9 mouse cellular contexts compared by ENCODE assay signal in genomic region chr8:46502333-46503071, GRCm38 (mm10). TPM values are rescaled to one million over a fixed set of nuclear protein-coding genes. Genes with fewer than 3 reads are reported as not detected.
A peak's percentile ranks its signal among the peaks of the same experiment; 100 is the strongest.
DNase-seq lines count a peak whose midpoint lies in the region; ATAC-seq lines count a peak whose summit lies in the region.
"Had no signal": no experiment of that assay in that cellular context is flagged by ENCODE, and none has a peak within 500 bp of the region (broad histone marks: within the 10 kb centered on the region; RNA-seq: fewer than 3 reads in every experiment).

No protein-coding gene starts in this region.

- H3K27me3 ChIP-seq in kidney, embryonic 14.5 days (ENCODE audit: control insufficient read depth, insufficient read depth, low read length), result no peaks in the 10 kb centered on the region
- H3K27me3 ChIP-seq in forebrain, embryonic 10.5 days (ENCODE audit: poor library complexity, severe bottlenecking), result no peaks in the 10 kb centered on the region
- H3K27me3 ChIP-seq in neural tube, embryonic 14.5 days (ENCODE audit: control insufficient read depth, insufficient read depth, low read length), result no peaks in the 10 kb centered on the region

- no peak for ATAC-seq in kidney, embryonic 14.5 days (ENCODE audit: low FRiP score, low TSS enrichment)
- ATAC-seq in neural tube, embryonic 14.5 days (ENCODE audit: low read depth), result no peak

- H3K4me1 ChIP-seq in kidney, embryonic 14.5 days (ENCODE audit: control insufficient read depth, insufficient read depth, low read length), result peaks cover 4% of the 10 kb centered on the region; the same call in 1 of the 2 replicates
- peaks cover 28% of the 10 kb centered on the region for H3K4me1 ChIP-seq in forebrain, embryonic 10.5 days
- no peaks in the 10 kb centered on the region for H3K4me1 ChIP-seq in neural tube, embryonic 14.5 days (ENCODE audit: control insufficient read depth, insufficient read depth, low read length)

- no peaks in the 10 kb centered on the region for H3K36me3 ChIP-seq in kidney, embryonic 14.5 days (ENCODE audit: control insufficient read depth, insufficient read depth, low read length)
- H3K36me3 ChIP-seq in forebrain, embryonic 10.5 days (replicated peaks), result no peaks in the 10 kb centered on the region
- H3K36me3 ChIP-seq in neural tube, embryonic 14.5 days (ENCODE audit: control insufficient read depth, insufficient read depth, low read length), result no peaks in the 10 kb centered on the region

- peak overlapping the region; percentile 37 for H3K4me2 ChIP-seq in kidney, embryonic 14.5 days (replicated peaks; ENCODE audit: low read depth, low read length)
- peak overlapping the region; percentile 36 for H3K4me2 ChIP-seq in neural tube, embryonic 14.5 days (ENCODE audit: low read depth, low read length)

- H3K27ac ChIP-seq in kidney, embryonic 14.5 days (ENCODE audit: low read depth, low read length), result no peak overlapping the region
- no peak overlapping the region for H3K27ac ChIP-seq in forebrain, embryonic 10.5 days
- H3K27ac ChIP-seq in neural tube, embryonic 14.5 days (ENCODE audit: low read depth, low read length), result no peak overlapping the region

- H3K9ac ChIP-seq in kidney, embryonic 14.5 days (ENCODE audit: low read depth, low read length), result peak overlapping the region; percentile 38; the same call in 1 of the 2 replicates
- H3K9ac ChIP-seq in neural tube, embryonic 14.5 days (replicated peaks; ENCODE audit: low read depth, low read length), result no peak overlapping the region; the same call in 1 of the 2 replicates

- H3K9me3 ChIP-seq in kidney, embryonic 14.5 days (ENCODE audit: control insufficient read depth, low read length), result no peaks in the 10 kb centered on the region
- no peaks in the 10 kb centered on the region for H3K9me3 ChIP-seq in forebrain, embryonic 10.5 days
- no peaks in the 10 kb centered on the region for H3K9me3 ChIP-seq in neural tube, embryonic 14.5 days (ENCODE audit: control insufficient read depth, low read length)

- DNase-seq in kidney, postnatal 36 days, result no peak
- no peak for DNase-seq in forebrain, embryonic 10.5 days (ENCODE audit: extremely low spot score, low spot score)
- peak; percentile 44 for DNase-seq in kidney, postnatal 10 days
- DNase-seq in urinary bladder, postnatal 14 days (ENCODE audit: low spot score), result no peak
- DNase-seq in testis, postnatal 14 days (ENCODE audit: low spot score), result no peak
- no peak for DNase-seq in adrenal gland, adult 18-20 months (ENCODE audit: low spot score in 2 of 2)
- DNase-seq: cerebellum, adult 9-11 months had no signal

- WGBS in kidney, embryonic 14.5 days, result 31% methylated on average over 19 of the region's 19 CpGs
- WGBS in forebrain, embryonic 10.5 days, result 26% methylated on average over 19 of the region's 19 CpGs
- WGBS in neural tube, embryonic 14.5 days, result 24% methylated on average over 19 of the region's 19 CpGs

- peak overlapping the region; percentile 33 for H3K4me3 ChIP-seq in kidney, embryonic 14.5 days (ENCODE audit: low read length)
- H3K4me3 ChIP-seq in forebrain, embryonic 10.5 days, result peak overlapping the region; percentile 44
- peak overlapping the region; percentile 22; the same call in 1 of the 2 replicates for H3K4me3 ChIP-seq in neural tube, embryonic 14.5 days (ENCODE audit: low read depth, low read length)

RNA-seq across cellular contexts. Expression of gene Acsl1, which starts 31.7 kb away (rescaled TPM):
- polyA plus RNA-seq in kidney, embryonic 14.5 days (2014; fragmentation: Nextera tagmentation; extraction: Ambion mirVana), result 9.7 and 16.1 TPM in 2 replicates
- polyA plus RNA-seq in forebrain, embryonic 10.5 days (2016; fragmentation: Nextera tagmentation; extraction: Ambion mirVana), result 6.5 and 6.9 TPM in 2 replicates
- polyA plus RNA-seq in neural tube, embryonic 14.5 days (2014; fragmentation: Nextera tagmentation; extraction: Ambion mirVana), result 19.9 and 21.8 TPM in 2 replicates
- total RNA-seq in adrenal gland, adult 18-20 months (2021), result 100 to 1,000 TPM; 403 to 767 TPM

RNA-seq across cellular contexts. Expression of gene Cenpu, which starts 49.3 kb away (rescaled TPM):
- 19.4 and 24.5 TPM in 2 replicates for polyA plus RNA-seq in kidney, embryonic 14.5 days (2014; fragmentation: Nextera tagmentation; extraction: Ambion mirVana)
- 34.2 and 34.9 TPM in 2 replicates for polyA plus RNA-seq in forebrain, embryonic 10.5 days (2016; fragmentation: Nextera tagmentation; extraction: Ambion mirVana)
- polyA plus RNA-seq in neural tube, embryonic 14.5 days (2014; fragmentation: Nextera tagmentation; extraction: Ambion mirVana), result 6.7 and 7.0 TPM in 2 replicates
- total RNA-seq in adrenal gland, adult 18-20 months (2021), result 1 to 10 TPM; 1.1 to 2.0 TPM
